Comparison of ENCODE assay signal across 1 mouse cellular context in genomic region chr7:92874761-92875408, GRCm38 (mm10).
TF ChIP-seq lines count a peak whose summit lies in the region.

No protein-coding gene starts in this region.

TF ChIP-seq in MEL, 35 proteins besides CTCF, POLR2A, EP300 and RAD21 (continued from another document):
- TF ChIP-seq ZKSCAN1 (IDR thresholded peaks at IDR 0.05; ENCODE audit: low read depth, low read length) (no peak), POLR2AphosphoS5 (IDR thresholded peaks at IDR 0.05; ENCODE audit: borderline replicate concordance, low read depth, low read length) (peak; percentile 37; the same call in 1 of the 2 replicates), MEF2A (IDR thresholded peaks at IDR 0.05; ENCODE audit: extremely low read depth, insufficient replicate concordance, low read depth, low read length, poor library complexity, severe bottlenecking) (no peak), CHD2 (IDR thresholded peaks at IDR 0.05; ENCODE audit: low read length) (no peak), GATA1 (IDR thresholded peaks at IDR 0.05; ENCODE audit: low read depth, low read length) (peak; percentile 86), MAZ (IDR thresholded peaks at IDR 0.05; ENCODE audit: low read depth, low read length) (peak; percentile 61; the same call in 1 of the 2 replicates), TBP (IDR thresholded peaks at IDR 0.05; ENCODE audit: low read depth, low read length) (peak; percentile 94), MXI1 (IDR thresholded peaks at IDR 0.05; ENCODE audit: low read depth, low read length) (peak; percentile 56), USF1 (IDR thresholded peaks at IDR 0.05; ENCODE audit: low read depth, low read length) (peak; percentile 83), TAL1 (IDR thresholded peaks at IDR 0.05; ENCODE audit: low read length) (no peak), JUND (IDR thresholded peaks at IDR 0.05; ENCODE audit: low read depth, low read length) (no peak), ZMIZ1 (IDR thresholded peaks at IDR 0.05; ENCODE audit: low read depth, low read length) (peak; percentile 70), POLR2AphosphoS2 (IDR thresholded peaks at IDR 0.05; ENCODE audit: low read length) (peak; percentile 80; the same call in 1 of the 2 replicates)
